Mouse (Mus musculus) thymus, adult 2 months (tissue): ENCODE measurements around the gene Mrpl49. TPM values are rescaled to one million over a fixed set of nuclear protein-coding genes. Genes with fewer than 3 reads are reported as not detected.

Experiments
- DNase-seq: peaks from one replicate; pipeline ENCODE4 v3.0.0; 2021
- H3K27ac ChIP-seq: fragments of 200-500 bp; 2 replicates; pipeline ENCODE4 v1.5.1; 2012; ENCODE audit warnings: low read length, control low read depth; ENCODE audit not compliant: control insufficient read depth, insufficient read depth
- H3K27me3 ChIP-seq: fragments of 200-500 bp; 2 replicates; pipeline ENCODE4 v1.6.1; 2012; ENCODE audit warnings: mild to moderate bottlenecking, low read length, moderate library complexity, mixed read lengths; ENCODE audit not compliant: control insufficient read depth, insufficient read depth
- H3K36me3 ChIP-seq: fragments of 200-500 bp; 2 replicates; pipeline ENCODE4 v1.6.1; 2012; ENCODE audit warnings: mild to moderate bottlenecking, low read length, moderate library complexity; ENCODE audit not compliant: control insufficient read depth, insufficient read depth
- H3K4me1 ChIP-seq: fragments of 200-500 bp; replicated peaks from 2 replicates; pipeline ENCODE4 v1.6.1; 2012; ENCODE audit warnings: low read length; ENCODE audit not compliant: control insufficient read depth, insufficient read depth
- H3K4me3 ChIP-seq: fragments of 200-500 bp; 2 replicates; pipeline ENCODE4 v1.5.1; 2012; ENCODE audit warnings: mild to moderate bottlenecking, low read length, control low read depth, moderate library complexity; ENCODE audit not compliant: control insufficient read depth, insufficient read depth
- CTCF ChIP-seq: fragments of 200-500 bp; IDR thresholded peaks from 2 replicates; pipeline ENCODE4 v1.5.1; 2012; ENCODE audit warnings: mild to moderate bottlenecking, control low read depth, low read length, moderate library complexity, borderline replicate concordance; ENCODE audit not compliant: control insufficient read depth, poor library complexity, insufficient read depth; ENCODE audit errors: extremely low read depth
- POLR2A ChIP-seq: fragments of 200-500 bp; IDR thresholded peaks from 2 replicates; pipeline ENCODE4 v1.6.1; 2012; ENCODE audit warnings: mild to moderate bottlenecking, low read length, control low read depth, moderate library complexity; ENCODE audit not compliant: control insufficient read depth, poor library complexity, insufficient read depth; ENCODE audit errors: extremely low read depth
- WGBS: fragments of 180-500 bp; shearing (Covaris S2); methylation state at CpG from one replicate; pipeline ENCODE4 v1.1.7; 2018; 5-methylcytosine and 5-hydroxymethylcytosine counted together
- polyA plus RNA-seq: library from polyadenylated mRNA; depleted of rRNA; stranded (reverse); fragments of >200 nt; gene quantifications from 2 replicates; pipeline ENCODE4 v1.2.3, GENCODE M21; 2012

Gene Mrpl49
- polyA plus RNA-seq, 1 experiment = 28.8 TPM

DNA sequence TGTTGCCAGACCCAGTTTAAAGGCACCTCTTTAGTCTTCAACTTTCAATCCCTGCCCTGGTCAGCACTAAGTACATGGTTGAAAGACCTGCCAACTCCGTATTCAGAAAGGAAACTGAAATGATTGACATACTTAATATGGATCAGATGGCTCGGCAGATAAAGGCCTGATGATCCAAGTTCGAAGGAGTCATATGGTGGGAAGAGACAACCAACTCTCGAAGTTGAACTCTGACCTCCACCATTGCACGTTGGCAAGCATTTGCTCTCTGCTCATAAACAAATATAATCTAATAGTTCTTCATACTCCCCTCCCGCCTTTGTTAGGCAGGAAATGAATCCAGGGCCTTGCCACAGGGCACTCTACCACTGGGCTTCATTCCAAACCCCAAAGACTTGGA, 28.6 kb downstream of the Mrpl49 start:
- no peak for TF ChIP-seq POLR2A
- TF ChIP-seq CTCF = no peak
- DNase-seq = no peak
- Histone ChIP-seq H3K27ac (no peak overlapping the region), H3K36me3 (no peaks in the 10 kb centered on the region), H3K4me3 (no peak overlapping the region), H3K27me3 (no peaks in the 10 kb centered on the region), H3K4me1 (no peaks in the 10 kb centered on the region)
- 92% methylated on average over 6 of the region's 6 CpGs for WGBS

DNA sequence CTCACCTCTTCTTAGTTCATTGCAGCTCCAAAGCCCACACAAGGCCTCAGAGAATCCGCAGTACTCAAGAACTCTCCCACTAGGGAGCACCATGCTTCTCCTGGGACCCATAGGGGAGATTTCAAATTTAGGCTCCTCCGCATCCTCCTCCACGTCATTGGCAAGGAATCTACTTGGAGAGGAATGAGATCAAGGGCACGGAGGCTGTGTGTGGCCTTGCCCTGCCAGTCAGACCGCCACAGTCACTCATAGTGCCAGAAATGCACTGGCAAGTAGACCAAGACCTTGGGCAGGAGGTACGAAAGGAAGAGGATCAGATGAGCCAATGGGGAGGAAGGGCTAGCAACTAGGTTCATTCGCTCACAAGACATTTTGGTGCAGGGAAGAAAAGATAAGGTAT, 33.7 kb downstream of the Mrpl49 start:
- 93% methylated on average over 7 of the region's 7 CpGs for WGBS
- Histone ChIP-seq H3K36me3 (no peaks in the 10 kb centered on the region), H3K27ac (no peak overlapping the region), H3K27me3 (no peaks in the 10 kb centered on the region), H3K4me3 (no peak overlapping the region), H3K4me1 (no peaks in the 10 kb centered on the region)
- no peak for DNase-seq
- TF ChIP-seq POLR2A (no peak), CTCF (no peak)

DNA sequence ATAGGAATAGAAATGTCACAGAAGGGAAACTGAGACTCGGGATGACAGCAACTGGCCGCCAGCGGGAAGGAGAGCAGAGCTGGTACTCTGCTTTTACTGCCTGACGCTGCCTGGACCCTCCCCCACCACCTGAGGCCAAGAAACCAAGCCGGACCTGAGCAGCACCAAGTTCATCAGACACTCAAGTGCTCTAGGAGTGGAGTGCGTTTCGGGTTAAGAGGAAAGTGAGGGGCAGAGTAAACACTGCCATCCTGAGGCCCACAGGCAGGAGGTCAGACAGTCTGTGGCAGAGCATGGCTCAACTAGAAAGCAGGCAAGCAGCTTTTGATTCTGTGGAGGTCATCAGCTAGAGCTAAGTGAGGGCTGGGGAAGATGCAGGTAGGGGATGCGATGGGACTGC, 34.5 kb downstream of the Mrpl49 start:
- Histone ChIP-seq H3K4me1 (no peaks in the 10 kb centered on the region), H3K27ac (no peak overlapping the region), H3K4me3 (no peak overlapping the region), H3K36me3 (no peaks in the 10 kb centered on the region), H3K27me3 (no peaks in the 10 kb centered on the region)
- no peak for DNase-seq
- TF ChIP-seq POLR2A (no peak), CTCF (no peak)
- WGBS = 95% methylated on average over 8 of the region's 8 CpGs

DNA sequence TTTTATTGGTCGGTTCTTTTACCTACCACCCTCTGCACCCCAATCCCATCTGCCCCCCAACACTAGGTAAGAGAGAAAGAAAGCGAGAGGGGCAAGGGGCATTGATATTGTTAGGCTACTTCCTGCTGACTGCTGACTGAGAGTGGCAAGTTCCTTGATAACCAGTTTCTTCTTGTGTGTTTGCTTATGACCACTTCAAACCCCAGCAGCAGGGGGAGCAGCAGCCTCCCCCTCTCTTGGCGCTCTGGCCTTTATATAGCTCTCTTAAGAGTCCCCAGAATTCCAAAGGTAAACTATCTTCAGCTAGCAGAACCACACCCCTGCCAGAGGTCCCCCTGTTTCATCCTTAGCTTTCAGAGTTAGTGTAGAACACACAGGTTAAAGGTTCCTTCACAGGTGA, 37.3 kb downstream of the Mrpl49 start:
- H3K4me1 ChIP-seq = peaks cover 11% of the 10 kb centered on the region
- no peaks in the 10 kb centered on the region for H3K36me3 ChIP-seq
- TF ChIP-seq CTCF (no peak), POLR2A (no peak)
- H3K27me3 ChIP-seq = no peaks in the 10 kb centered on the region
- H3K4me3 ChIP-seq = no peak overlapping the region
- DNase-seq = no peak
- no peak overlapping the region for H3K27ac ChIP-seq
- WGBS = 51% methylated on average over 3 of the region's 3 CpGs

DNA sequence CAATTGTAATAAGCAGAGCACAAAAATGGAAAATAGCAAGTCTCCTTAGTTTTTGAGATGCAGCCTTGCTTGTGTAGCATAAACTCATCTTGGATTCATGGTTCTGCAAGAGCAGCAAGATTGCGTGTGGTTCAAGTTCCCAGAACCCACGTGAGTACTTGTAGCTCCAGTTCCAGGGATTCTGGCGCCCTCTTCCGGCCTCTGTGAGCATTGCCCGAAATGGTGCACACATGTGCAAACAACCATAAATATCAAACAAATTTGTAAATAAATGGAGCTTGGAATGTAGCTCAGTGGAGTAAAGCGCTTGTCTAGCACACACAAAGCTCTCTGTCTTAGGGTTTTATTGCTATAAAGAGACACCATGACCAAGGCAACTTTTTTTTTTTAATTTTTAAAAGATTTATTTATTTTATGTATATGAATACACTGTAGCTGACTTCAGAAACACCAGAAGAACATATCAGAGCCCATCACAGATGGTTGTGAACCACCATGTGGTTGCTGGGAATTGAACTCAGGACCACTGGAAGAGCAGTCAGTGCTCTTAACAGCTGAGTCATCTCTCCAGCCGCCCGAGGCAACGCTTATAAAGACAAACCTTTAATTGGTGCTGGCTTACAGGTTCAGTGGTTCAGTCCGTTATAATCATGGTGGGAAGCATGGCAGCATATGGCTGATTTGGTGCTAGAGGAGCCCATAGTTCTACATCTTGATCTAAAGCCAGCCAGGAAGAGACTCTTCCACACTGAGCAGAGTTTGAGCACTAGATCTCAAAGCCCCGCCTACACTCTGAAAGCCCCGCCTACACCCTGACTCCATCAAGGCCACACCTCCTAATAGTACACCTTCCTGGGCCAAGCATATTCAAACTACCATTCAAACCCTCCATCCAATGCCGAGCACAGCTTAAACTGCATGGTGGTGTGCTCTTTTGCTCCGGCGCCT, 39.2 kb downstream of the Mrpl49 start:
- TF ChIP-seq CTCF (peak; percentile 78; the same call in 1 of the 2 replicates), POLR2A (no peak)
- WGBS = 28% methylated on average over 15 of the region's 15 CpGs
- Histone ChIP-seq H3K27ac (no peak overlapping the region), H3K36me3 (no peaks in the 10 kb centered on the region), H3K4me3 (no peak overlapping the region), H3K27me3 (no peaks in the 10 kb centered on the region), H3K4me1 (peaks cover 25% of the 10 kb centered on the region)
- DNase-seq = peak; percentile 86

DNA sequence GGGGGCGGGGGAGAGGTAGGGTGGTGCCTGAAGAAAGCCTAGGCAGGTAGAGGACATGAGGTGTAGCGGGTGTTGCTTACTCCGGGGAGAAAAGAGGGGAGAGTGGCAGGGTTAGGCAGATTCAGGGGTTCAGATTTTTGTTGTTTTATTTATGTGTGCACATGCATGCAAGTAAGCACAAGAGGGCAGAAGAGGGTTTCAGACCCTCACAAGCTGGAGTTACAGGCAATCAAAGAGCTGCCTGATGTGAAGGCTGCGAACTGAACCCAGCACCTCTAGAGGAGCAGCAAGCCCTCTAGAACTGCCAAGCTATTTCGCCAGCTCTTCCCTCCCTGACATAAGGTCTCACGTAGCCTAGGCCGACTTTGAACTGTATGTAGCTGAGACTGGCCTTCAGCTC, 41.1 kb downstream of the Mrpl49 start:
- Histone ChIP-seq H3K4me1 (peaks cover 31% of the 10 kb centered on the region), H3K4me3 (no peak overlapping the region), H3K36me3 (no peaks in the 10 kb centered on the region), H3K27ac (no peak overlapping the region), H3K27me3 (no peaks in the 10 kb centered on the region)
- peak; percentile 12 for DNase-seq
- WGBS = 80% methylated on average over 7 of the region's 7 CpGs
- TF ChIP-seq CTCF = no peak
- TF ChIP-seq POLR2A = no peak
